Mouse (Mus musculus) limb, embryonic 15.5 days (tissue): ENCODE measurements around the gene Dhx9. TPM values are rescaled to one million over a fixed set of nuclear protein-coding genes. Genes with fewer than 3 reads are reported as not detected.
"Not testable (repeated sequence)": the region's sequence is repeated elsewhere in the genome, so short reads cannot be mapped to it uniquely, and the experiment has no call there.

Experiments used
- ATAC-seq: fragments of 200-750 bp; cut with Nextera tagmentation; 2 replicates; pipeline ENCODE4 v1.8.0; 2017; ENCODE audit warnings: low read depth, moderate TSS enrichment; ENCODE audit not compliant: insufficient number of reproducible peaks, low FRiP score, low TSS enrichment
- H3K27ac ChIP-seq: fragments of 300-500 bp; sonication (generic); 2 replicates; pipeline ENCODE4 v1.5.1; 2015; ENCODE audit warnings: moderate library complexity, mild to moderate bottlenecking, inconsistent platforms
- H3K27me3 ChIP-seq: fragments of 300-500 bp; sonication (generic); 2 replicates; pipeline ENCODE4 v1.6.1; 2015; ENCODE audit warnings: inconsistent platforms
- H3K36me3 ChIP-seq: fragments of 300-500 bp; sonication (generic); 2 replicates; pipeline ENCODE4 v1.6.1; 2015; ENCODE audit warnings: inconsistent platforms
- H3K4me1 ChIP-seq: fragments of 300-500 bp; sonication (generic); 2 replicates; pipeline ENCODE4 v1.6.1; 2015; ENCODE audit warnings: inconsistent platforms
- H3K4me2 ChIP-seq: fragments of 300-500 bp; sonication (generic); 2 replicates; pipeline ENCODE4 v1.6.1; 2015; ENCODE audit warnings: mild to moderate bottlenecking, inconsistent platforms
- H3K4me3 ChIP-seq: fragments of 300-500 bp; sonication (generic); 2 replicates; pipeline ENCODE4 v1.5.1; 2015; ENCODE audit warnings: mild to moderate bottlenecking, inconsistent platforms
- H3K9ac ChIP-seq: fragments of 300-500 bp; sonication (generic); 2 replicates; pipeline ENCODE4 v1.6.1; 2015; ENCODE audit warnings: inconsistent platforms
- H3K9me3 ChIP-seq: fragments of 300-500 bp; sonication (generic); 2 replicates; pipeline ENCODE4 v1.6.1; 2016; ENCODE audit warnings: inconsistent platforms
- WGBS: fragments of 180-500 bp; shearing (Covaris S2); methylation state at CpG from one replicate; pipeline ENCODE4 v1.1.7; 2015; 5-methylcytosine and 5-hydroxymethylcytosine counted together
- polyA plus RNA-seq: library from polyadenylated mRNA; unstranded; fragments of >200 nt; fragmentation: Nextera tagmentation; extraction: Ambion mirVana; gene quantifications from 2 replicates; pipeline ENCODE4 v1.2.1, GENCODE M21; 2015

Dhx9 gene
- 22.2 and 29.0 TPM in 2 replicates for polyA plus RNA-seq

- peak; percentile 85 for ATAC-seq
- WGBS = under 1% methylated on average over 35 of the region's 35 CpGs
- H3K9ac ChIP-seq = peak within 1 kb of the TSS; percentile 85
Observed at GRCm38 (mm10) chr1:153487500-153487879, at the start of gene Dhx9. Gene Dhx9 (minus strand): TSS chr1:153487660.

GRCm38 (mm10) chr1:153535611-153536010 is 48.2 kb upstream of the Dhx9 start:
- Histone ChIP-seq H3K27ac (no peak overlapping the region), H3K36me3 (0 out of 2 replicates have a peak, but pooled peaks cover 3% of the 10 kb centered on the region), H3K4me2 (no peak overlapping the region), H3K4me3 (no peak overlapping the region), H3K4me1 (peaks cover 11% of the 10 kb centered on the region), H3K27me3 (no peaks in the 10 kb centered on the region), H3K9ac (no peak overlapping the region), H3K9me3 (no peaks in the 10 kb centered on the region)
- WGBS = 78% methylated on average over 9 of the region's 9 CpGs
- ATAC-seq = no peak

More at GRCm38 (mm10) chr1:153487500-153487879, at the start of gene Dhx9:
- Histone ChIP-seq H3K27ac (peak within 1 kb of the TSS; percentile 92), H3K4me1 (peaks cover 22% of the 10 kb centered on the region), H3K27me3 (no peaks in the 10 kb centered on the region), H3K9me3 (no peaks in the 10 kb centered on the region), H3K4me2 (peak within 1 kb of the TSS; percentile 59), H3K36me3 (peaks cover 2% of the 10 kb centered on the region; the same call in 1 of the 2 replicates), H3K4me3 (peak within 1 kb of the TSS; percentile 71)

- Histone ChIP-seq H3K4me1 (peaks cover 11% of the 10 kb centered on the region), H3K27ac (peak overlapping the region; percentile 71; the same call in 1 of the 2 replicates)
- not testable (repeated sequence) for H3K4me2 ChIP-seq, H3K9me3 ChIP-seq, H3K27me3 ChIP-seq, H3K9ac ChIP-seq, ATAC-seq, H3K36me3 ChIP-seq, H3K4me3 ChIP-seq
- 97% methylated on average over 3 of the region's 3 CpGs for WGBS
Observed at GRCm38 (mm10) chr1:153532896-153533295, 45.4 kb upstream of the Dhx9 start.

- Histone ChIP-seq H3K27ac (peak overlapping the region; percentile 71), H3K9ac (0 out of 2 replicates have a peak overlapping the region, but pooled peaks have one; percentile 17), H3K27me3 (no peaks in the 10 kb centered on the region), H3K4me3 (no peak overlapping the region), H3K36me3 (0 out of 2 replicates have a peak, but pooled peaks cover 3% of the 10 kb centered on the region), H3K4me1 (peaks cover 11% of the 10 kb centered on the region), H3K9me3 (no peaks in the 10 kb centered on the region), H3K4me2 (peak overlapping the region; percentile 30)
- ATAC-seq = no peak
- 22% methylated on average over 12 of the region's 12 CpGs for WGBS
Observed at GRCm38 (mm10) chr1:153532234-153532841, 44.9 kb upstream of the Dhx9 start.

- no peak overlapping the region for H3K4me3 ChIP-seq
- 0 out of 2 replicates have a peak overlapping the region, but pooled peaks have one; percentile 17 for H3K9ac ChIP-seq
- no peak for ATAC-seq
- peak overlapping the region; percentile 30; the same call in 1 of the 2 replicates for H3K4me2 ChIP-seq
- 30% methylated on average over 9 of the region's 9 CpGs for WGBS
- no peaks in the 10 kb centered on the region for H3K27me3 ChIP-seq
- H3K4me1 ChIP-seq = peaks cover 11% of the 10 kb centered on the region
- H3K27ac ChIP-seq = peak overlapping the region; percentile 71; the same call in 1 of the 2 replicates
- 0 out of 2 replicates have a peak, but pooled peaks cover 3% of the 10 kb centered on the region for H3K36me3 ChIP-seq
- H3K9me3 ChIP-seq = no peaks in the 10 kb centered on the region
Observed at GRCm38 (mm10) chr1:153531677-153532233, 44.3 kb upstream of the Dhx9 start.

- Histone ChIP-seq H3K9me3 (no peaks in the 10 kb centered on the region), H3K27ac (no peak overlapping the region), H3K36me3 (no peaks in the 10 kb centered on the region), H3K4me1 (no peaks in the 10 kb centered on the region), H3K4me3 (no peak overlapping the region), H3K27me3 (no peaks in the 10 kb centered on the region), H3K9ac (no peak overlapping the region), H3K4me2 (no peak overlapping the region)
- no peak for ATAC-seq
- WGBS = 49% methylated on average over 3 of the region's 3 CpGs
Observed at GRCm38 (mm10) chr1:153522116-153522515, 34.7 kb upstream of the Dhx9 start.

- H3K9ac ChIP-seq = no peak overlapping the region
- H3K27me3 ChIP-seq = no peaks in the 10 kb centered on the region
- H3K4me1 ChIP-seq = no peaks in the 10 kb centered on the region
- H3K4me2 ChIP-seq = no peak overlapping the region
- ATAC-seq = no peak
- no peak overlapping the region for H3K4me3 ChIP-seq
- H3K36me3 ChIP-seq = no peaks in the 10 kb centered on the region
- no peaks in the 10 kb centered on the region for H3K9me3 ChIP-seq
- no peak overlapping the region for H3K27ac ChIP-seq
- WGBS = 86% methylated on average over 12 of the region's 12 CpGs
Observed at GRCm38 (mm10) chr1:153515368-153515767, 27.9 kb upstream of the Dhx9 start.

- ATAC-seq = no peak
- Histone ChIP-seq H3K9me3 (no peaks in the 10 kb centered on the region), H3K27ac (no peak overlapping the region), H3K27me3 (no peaks in the 10 kb centered on the region), H3K4me3 (no peak overlapping the region), H3K36me3 (no peaks in the 10 kb centered on the region), H3K4me2 (no peak overlapping the region), H3K4me1 (no peaks in the 10 kb centered on the region), H3K9ac (no peak overlapping the region)
- WGBS = 62% methylated on average over 2 of the region's 2 CpGs
Observed at GRCm38 (mm10) chr1:153510330-153511009, 23.0 kb upstream of the Dhx9 start.

GRCm38 (mm10) chr1:153509569-153509968 is 22.1 kb upstream of the Dhx9 start:
- WGBS = 59% methylated on average over 8 of the region's 8 CpGs
- not testable (repeated sequence) for H3K27me3 ChIP-seq, H3K9ac ChIP-seq, ATAC-seq, H3K4me2 ChIP-seq, H3K4me3 ChIP-seq, H3K9me3 ChIP-seq, H3K27ac ChIP-seq, H3K36me3 ChIP-seq, H3K4me1 ChIP-seq

- no peaks in the 10 kb centered on the region for H3K4me1 ChIP-seq
- H3K36me3 ChIP-seq = no peaks in the 10 kb centered on the region
- no peak overlapping the region for H3K27ac ChIP-seq
- H3K27me3 ChIP-seq = no peaks in the 10 kb centered on the region
- no peak for ATAC-seq
- no peak overlapping the region for H3K9ac ChIP-seq
- H3K4me2 ChIP-seq = no peak overlapping the region
- H3K9me3 ChIP-seq = no peaks in the 10 kb centered on the region
- no peak overlapping the region for H3K4me3 ChIP-seq
- 82% methylated on average over 6 of the region's 6 CpGs for WGBS
Observed at GRCm38 (mm10) chr1:153509012-153509411, 21.6 kb upstream of the Dhx9 start.

- H3K4me3 ChIP-seq = no peak overlapping the region
Observed at GRCm38 (mm10) chr1:153506266-153506665, 18.8 kb upstream of the Dhx9 start.

More at GRCm38 (mm10) chr1:153506266-153506665, 18.8 kb upstream of the Dhx9 start:
- 72% methylated on average over 6 of the region's 6 CpGs for WGBS
- no peak overlapping the region for H3K9ac ChIP-seq
- no peaks in the 10 kb centered on the region for H3K27me3 ChIP-seq
- no peak overlapping the region for H3K27ac ChIP-seq
- no peaks in the 10 kb centered on the region for H3K4me1 ChIP-seq
- no peaks in the 10 kb centered on the region for H3K36me3 ChIP-seq
- no peak for ATAC-seq
- H3K4me2 ChIP-seq = no peak overlapping the region
- H3K9me3 ChIP-seq = no peaks in the 10 kb centered on the region
